Mouse (Mus musculus): ENCODE measurements around the gene Gpi1.

Gene Gpi1

DNA sequence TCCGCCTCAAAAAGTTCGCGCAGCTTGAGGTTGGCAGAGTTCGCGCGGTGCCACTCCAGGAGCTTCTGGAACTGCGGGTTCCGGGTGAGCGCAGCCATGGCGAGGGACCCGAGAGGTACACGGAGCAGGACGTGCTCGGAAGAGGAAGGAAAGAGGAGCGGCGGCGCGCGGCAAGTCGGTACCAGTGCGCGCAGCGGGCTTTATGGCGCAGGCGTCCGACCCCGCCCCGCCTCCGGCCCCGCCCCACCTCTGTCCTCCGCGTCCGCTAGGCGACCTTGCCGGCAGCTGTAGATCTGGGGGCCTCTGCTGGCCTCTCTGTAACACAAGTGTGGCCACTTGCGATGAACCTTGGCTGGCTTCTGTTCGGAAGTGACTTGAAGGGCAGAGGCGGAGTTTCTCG lies at the start of gene Gpi1:
Gene Gpi1, minus strand, starts transcription at position 221 of the 400 bp plus-strand sequence.
- peak; percentile 92 for DNase-seq (ENCODE audit: extremely low spot score, low spot score)

DNA sequence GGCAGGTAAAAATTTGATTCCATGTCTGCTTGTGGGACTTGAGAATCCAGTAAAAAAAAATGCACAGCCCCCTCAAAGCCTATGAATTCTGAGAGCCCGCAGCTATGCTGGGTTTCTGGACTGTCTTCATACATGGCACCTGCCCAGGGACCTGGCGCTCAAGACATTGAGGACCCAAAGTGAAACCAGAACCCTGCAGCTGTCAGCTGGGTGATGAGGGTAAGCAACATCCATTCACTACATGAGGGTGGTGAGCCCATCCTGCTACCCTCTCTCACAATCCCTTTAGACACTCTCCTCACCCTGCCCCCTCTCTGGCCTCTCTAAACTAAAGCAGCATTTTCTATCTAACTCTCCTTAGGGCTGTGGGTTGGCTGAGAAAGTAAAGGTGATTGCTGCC lies 47.5 kb upstream of the Gpi1 start:
- DNase-seq (ENCODE audit: extremely low spot score, low spot score) = no peak

- no peak for DNase-seq (ENCODE audit: extremely low spot score, low spot score)
Measured at GRCm38 (mm10) chr7:34276066-34276465, 45.9 kb upstream of the Gpi1 start.

DNA sequence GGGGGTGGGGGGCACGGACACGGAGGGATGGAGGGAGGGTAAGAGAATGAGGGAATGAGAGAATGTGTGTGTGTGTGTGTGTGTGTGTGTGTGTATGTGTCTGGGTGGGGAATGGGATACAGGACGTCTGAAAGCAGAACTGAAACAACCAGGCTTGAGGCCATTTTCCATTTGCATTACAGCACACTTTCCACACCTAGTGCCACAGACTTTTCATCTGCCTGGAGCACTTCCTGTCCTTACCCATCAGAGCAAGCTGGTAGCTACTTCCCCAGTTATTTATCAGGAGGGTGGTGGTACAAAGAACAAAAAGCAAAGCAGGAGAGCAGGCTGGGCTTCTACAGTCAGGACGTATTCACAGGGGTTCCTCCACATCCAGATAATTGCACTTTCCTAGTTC lies 42.3 kb upstream of the Gpi1 start:
- no peak for DNase-seq (ENCODE audit: extremely low spot score, low spot score)

DNA sequence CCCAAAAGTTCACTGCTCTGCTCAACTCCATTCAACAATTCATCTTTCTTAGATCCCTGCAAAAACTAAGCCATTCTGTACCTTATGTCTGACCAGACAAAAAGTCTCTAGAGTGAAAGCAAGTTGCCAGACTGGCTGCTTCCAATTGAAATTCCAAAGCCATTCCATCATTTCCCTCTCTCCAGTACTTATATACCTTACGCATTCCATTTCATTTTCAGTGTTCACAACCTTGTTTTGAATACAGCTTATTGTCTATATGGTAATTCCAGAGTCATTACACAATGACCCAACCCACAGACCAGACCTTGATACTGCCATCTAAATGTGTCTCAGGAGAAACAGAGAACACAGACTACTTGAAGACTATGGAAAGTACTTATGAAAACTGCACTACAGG lies 38.3 kb upstream of the Gpi1 start:
- no peak for DNase-seq (ENCODE audit: extremely low spot score, low spot score)

- no peak for DNase-seq (ENCODE audit: extremely low spot score, low spot score)
Measured at GRCm38 (mm10) chr7:34266421-34266820, 36.3 kb upstream of the Gpi1 start.

DNA sequence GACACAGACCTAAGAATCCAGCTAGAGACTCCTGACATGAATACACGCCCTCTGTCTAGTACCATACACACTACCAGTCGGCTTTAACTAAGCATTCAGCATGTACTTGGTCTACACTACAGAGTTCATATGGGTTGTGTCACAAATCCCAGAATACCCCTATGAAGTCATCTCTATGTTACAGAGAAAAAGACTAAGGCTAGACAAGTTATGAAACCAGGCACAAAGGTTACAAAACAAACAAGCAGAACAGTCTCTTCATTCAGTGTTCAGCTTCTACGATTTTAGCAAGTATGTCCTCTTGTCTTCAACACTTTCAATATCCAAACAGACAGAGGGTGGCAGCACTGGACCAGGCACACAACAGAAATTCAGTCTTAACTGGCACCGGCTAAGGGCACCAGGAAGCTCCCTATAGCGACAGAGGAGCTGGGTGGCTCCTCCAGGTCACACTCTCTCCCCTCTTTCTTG lies 35.8 kb upstream of the Gpi1 start:
- peak; percentile 17 for DNase-seq (ENCODE audit: extremely low spot score, low spot score)

GRCm38 (mm10) chr7:34263437-34263836 lies 33.3 kb upstream of the Gpi1 start:
- no peak for DNase-seq (ENCODE audit: extremely low spot score, low spot score)

DNA sequence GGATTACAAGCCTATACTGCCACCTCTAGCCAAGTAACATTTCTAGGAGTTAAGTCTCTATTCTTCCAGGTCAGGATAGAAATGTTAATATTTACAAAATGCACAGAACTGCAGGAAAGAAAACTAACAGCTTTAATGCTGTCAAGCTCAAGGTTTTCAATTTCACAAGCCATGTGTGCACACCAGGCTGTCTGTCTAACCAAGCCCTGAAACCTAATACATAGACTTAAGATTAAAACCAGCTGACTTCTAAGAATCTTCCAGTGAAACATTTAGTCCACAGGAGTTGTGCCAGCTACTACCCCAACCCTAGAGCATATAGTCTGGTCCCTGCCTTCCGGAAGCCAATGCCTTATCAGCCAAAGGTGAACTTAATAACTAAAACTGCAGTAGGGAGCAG lies 28.3 kb upstream of the Gpi1 start:
- no peak for DNase-seq (ENCODE audit: extremely low spot score, low spot score)

DNA sequence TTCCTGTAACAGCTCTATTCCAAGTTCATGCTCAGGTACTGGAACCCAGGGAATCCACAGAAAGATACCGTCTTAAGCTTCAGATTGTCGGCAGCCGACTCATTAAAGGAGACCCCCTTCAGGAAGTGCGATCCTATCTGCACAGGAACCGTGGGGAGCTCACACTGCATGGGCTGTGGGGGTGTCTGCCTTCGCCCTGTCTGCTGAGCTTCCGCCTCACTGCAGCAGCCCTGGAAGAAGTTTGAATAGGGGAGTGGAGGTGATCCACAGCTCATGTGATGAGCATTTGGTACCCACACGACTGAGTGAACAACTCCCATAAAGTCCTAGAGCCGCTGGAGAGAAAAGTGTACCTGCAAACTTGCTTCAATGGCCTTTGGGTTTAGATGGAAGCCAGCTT lies 27.1 kb upstream of the Gpi1 start:
- DNase-seq (ENCODE audit: extremely low spot score, low spot score) = no peak

DNA sequence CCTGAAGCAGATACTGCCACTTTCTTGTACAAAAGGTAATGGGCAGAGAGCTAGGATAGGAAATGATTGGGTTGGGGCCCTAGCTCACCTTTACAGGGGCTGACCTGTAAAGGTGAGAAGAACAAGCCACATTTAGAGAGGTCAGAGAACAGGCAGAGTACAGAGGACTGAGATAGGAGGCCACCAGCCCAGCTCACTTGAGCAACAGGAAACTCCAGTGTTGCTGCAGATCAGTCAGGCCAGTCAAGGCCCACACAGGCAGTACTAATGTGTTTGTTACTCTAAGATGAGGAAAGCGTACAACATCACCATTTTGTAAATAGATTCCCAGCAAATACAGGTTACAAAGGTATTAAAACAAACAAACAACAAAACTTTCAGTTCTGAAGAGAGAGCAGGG lies 25.8 kb upstream of the Gpi1 start:
- DNase-seq (ENCODE audit: extremely low spot score, low spot score) = no peak

GRCm38 (mm10) chr7:34255137-34255536 lies 25.0 kb upstream of the Gpi1 start:
- DNase-seq (ENCODE audit: extremely low spot score, low spot score) = no peak

DNA sequence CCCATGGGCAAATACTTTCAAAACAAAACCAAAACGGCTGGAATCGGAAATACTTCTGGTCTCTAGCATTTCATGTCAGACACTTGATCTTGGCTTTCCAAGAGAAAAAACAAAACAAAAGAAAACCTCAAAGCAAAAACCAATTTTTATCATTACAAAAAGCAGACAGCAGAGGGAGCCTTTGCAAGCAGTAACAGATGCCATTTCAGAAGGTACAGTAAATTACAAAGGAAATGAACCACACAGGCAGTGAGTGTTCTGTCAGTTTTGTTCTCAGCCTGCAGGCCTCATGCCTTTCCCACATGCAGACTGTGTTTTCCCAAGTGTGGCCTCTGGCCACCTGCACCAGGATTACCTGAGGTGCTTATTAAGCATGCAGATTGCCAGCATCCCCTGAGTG lies 21.9 kb upstream of the Gpi1 start:
- DNase-seq (ENCODE audit: extremely low spot score, low spot score) = no peak

DNA sequence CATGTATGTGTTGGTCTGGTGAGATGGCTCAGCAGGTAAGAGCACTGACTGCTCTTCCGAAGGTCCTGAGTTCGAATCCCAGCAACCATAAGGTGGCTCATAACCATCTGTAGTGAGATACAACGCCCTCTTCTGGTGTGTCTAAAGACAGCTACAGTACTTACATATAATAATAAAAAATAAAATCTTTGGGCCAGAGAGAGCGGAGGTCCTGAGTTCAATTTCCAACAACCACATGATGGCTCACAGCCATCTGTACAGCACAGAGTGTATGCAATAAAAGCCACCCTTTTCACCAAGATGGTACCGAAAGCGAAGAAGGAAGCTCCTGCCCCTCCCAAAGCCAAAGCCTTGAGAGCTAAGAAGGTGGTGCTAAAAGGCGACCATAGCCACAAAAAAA lies 20.6 kb upstream of the Gpi1 start, which contains the start of gene Gm6096:
Gene Gm6096, plus strand, starts transcription at position 301 of the 400 bp plus-strand sequence.
- DNase-seq (ENCODE audit: extremely low spot score, low spot score) = no peak

DNA sequence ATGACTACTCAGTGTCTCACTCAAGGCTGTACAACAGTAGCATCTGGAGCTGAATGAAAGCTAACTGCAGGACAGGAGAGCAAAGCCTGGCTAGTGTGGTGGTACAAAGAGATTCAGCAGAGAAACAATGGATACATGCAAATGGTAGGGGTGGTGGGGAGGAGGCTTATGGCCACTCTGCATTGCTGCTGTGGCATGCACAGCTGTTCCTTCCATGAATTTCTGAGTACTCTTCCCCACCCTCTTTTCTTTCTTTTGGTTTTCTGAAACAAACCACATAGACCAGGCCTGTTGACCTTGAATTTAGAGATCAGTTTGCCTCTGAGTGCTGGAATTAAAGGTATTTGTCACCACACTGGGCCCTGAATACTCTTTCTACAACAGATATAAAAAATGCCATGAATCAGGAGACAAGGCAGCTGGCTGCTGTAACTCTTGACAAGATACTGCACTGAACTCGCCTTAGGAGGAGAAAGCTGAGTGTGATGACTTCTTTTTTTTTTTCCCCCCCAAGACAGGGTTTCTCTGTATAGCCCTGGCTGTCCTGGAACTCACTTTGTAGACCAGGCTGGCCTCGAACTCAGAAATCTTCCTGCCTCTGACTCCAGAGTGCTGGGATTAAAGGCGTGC lies 16.8 kb upstream of the Gpi1 start:
- no peak for DNase-seq (ENCODE audit: extremely low spot score, low spot score)

DNA sequence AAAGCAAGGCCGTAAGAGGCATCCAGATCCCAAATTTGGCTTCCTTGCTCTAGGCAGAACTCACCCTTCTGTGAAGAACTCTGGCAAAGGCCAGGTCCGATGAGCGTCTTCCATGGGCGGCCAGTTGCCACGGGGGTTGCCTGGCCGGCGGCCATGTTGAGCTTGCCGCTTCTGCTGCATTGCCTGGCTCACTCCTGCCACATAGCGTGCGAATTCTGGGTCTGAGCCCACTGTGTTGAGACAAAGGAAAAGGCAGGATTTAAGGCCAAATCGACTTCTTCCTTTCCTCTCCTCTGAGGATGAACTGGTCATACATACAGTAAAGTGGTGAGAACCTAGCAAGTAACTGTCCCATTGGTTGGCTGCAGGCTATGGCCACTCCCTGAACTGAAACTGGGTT lies 12.0 kb upstream of the Gpi1 start:
- DNase-seq (ENCODE audit: extremely low spot score, low spot score) = no peak

- no peak for DNase-seq (ENCODE audit: extremely low spot score, low spot score)
Measured at GRCm38 (mm10) chr7:34238086-34238485, 8.0 kb upstream of the Gpi1 start.

- DNase-seq (ENCODE audit: extremely low spot score, low spot score) = no peak
Measured at GRCm38 (mm10) chr7:34235602-34236001, 5.5 kb upstream of the Gpi1 start.

GRCm38 (mm10) chr7:34234610-34235561 lies 4.8 kb upstream of the Gpi1 start:
- DNase-seq (ENCODE audit: extremely low spot score, low spot score) = peak; percentile 42

GRCm38 (mm10) chr7:34233909-34234609 lies 3.9 kb upstream of the Gpi1 start:
- peak; percentile 100 for DNase-seq (ENCODE audit: extremely low spot score, low spot score)

DNA sequence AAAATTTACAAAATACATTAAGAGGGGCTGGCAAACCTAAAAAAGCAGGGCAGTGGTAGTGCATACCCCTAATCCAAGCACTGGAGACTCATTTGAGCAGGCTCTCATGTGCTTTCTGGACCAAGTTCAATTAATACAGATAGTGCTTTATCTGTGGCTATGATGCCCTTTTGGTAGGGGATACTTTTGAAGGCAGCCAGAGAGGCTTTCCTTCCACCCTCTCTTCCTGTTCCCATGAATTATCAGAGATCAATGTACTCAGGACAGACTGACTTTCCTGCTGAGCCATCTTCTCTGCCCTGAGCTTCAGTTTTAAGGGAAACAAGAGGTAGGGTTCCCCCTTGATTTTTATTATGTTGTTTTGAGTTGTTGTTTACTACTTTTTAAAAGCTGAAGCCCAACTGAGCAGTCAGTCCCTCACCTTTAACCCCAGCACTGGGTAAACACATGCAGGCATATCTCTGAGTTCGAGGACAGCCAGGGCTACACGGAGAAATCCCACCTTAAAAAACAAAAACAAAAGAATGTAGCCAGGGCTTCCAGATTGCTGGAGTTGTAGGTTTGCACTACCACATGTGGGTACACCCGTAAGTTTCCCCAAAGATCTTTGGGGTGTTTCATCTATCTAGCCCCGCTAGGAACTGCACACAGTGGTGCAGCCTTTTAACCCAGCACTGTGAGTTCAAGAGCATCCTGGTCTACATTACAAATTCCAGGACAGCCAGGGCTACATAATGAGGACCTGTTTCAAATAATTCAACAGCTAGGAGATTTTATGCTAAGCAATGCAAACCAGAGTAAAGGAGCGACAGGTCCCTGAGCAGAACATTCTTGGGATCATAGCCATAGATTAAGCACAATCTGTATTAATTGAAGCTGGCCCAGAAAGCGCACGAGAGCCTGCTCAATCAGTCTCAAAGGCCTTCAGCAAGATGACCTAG lies 2.9 kb upstream of the Gpi1 start:
- DNase-seq (ENCODE audit: extremely low spot score, low spot score) = no peak
